Mouse (Mus musculus) heart, embryonic 13.5 days (tissue): ENCODE measurements around the gene Pakap. TPM values are rescaled to one million over a fixed set of nuclear protein-coding genes. Genes with fewer than 3 reads are reported as not detected.

Experiments
- ATAC-seq: fragments of 200-750 bp; cut with Nextera tagmentation; 2 replicates; pipeline ENCODE4 v1.8.0; 2017; ENCODE audit warnings: moderate TSS enrichment; ENCODE audit not compliant: insufficient number of reproducible peaks, low FRiP score, low TSS enrichment; ENCODE audit errors: extremely low read depth
- H3K27ac ChIP-seq: fragments of 300-500 bp; sonication (generic); replicated peaks from 2 replicates; pipeline ENCODE4 v1.5.1; 2015; ENCODE audit warnings: moderate library complexity, mild to moderate bottlenecking, inconsistent platforms
- H3K27me3 ChIP-seq: fragments of 300-500 bp; sonication (generic); replicated peaks from 2 replicates; pipeline ENCODE4 v1.6.1; 2015; ENCODE audit warnings: mild to moderate bottlenecking, inconsistent platforms
- H3K36me3 ChIP-seq: fragments of 300-500 bp; sonication (generic); 2 replicates; pipeline ENCODE4 v1.6.1; 2015; ENCODE audit warnings: mild to moderate bottlenecking, inconsistent platforms
- H3K4me1 ChIP-seq: fragments of 300-500 bp; sonication (generic); 2 replicates; pipeline ENCODE4 v1.6.1; 2015; ENCODE audit warnings: inconsistent platforms
- H3K4me2 ChIP-seq: fragments of 300-500 bp; sonication (generic); 2 replicates; pipeline ENCODE4 v1.6.1; 2015; ENCODE audit warnings: inconsistent platforms, mild to moderate bottlenecking, moderate library complexity
- H3K4me3 ChIP-seq: fragments of 300-500 bp; sonication (generic); 2 replicates; pipeline ENCODE4 v1.5.1; 2015; ENCODE audit warnings: moderate library complexity, mild to moderate bottlenecking, inconsistent platforms
- H3K9ac ChIP-seq: fragments of 300-500 bp; sonication (generic); 2 replicates; pipeline ENCODE4 v1.6.1; 2015; ENCODE audit warnings: inconsistent platforms, mild to moderate bottlenecking, moderate library complexity
- H3K9me3 ChIP-seq: fragments of 300-500 bp; sonication (generic); 2 replicates; pipeline ENCODE4 v1.6.1; 2016; ENCODE audit warnings: inconsistent platforms
- WGBS: fragments of 180-500 bp; shearing (Covaris S2); methylation state at CpG from one replicate; pipeline ENCODE4 v1.1.7; 2015; ENCODE audit warnings: mixed read lengths; 5-methylcytosine and 5-hydroxymethylcytosine counted together
- polyA plus RNA-seq: library from polyadenylated mRNA; unstranded; fragments of >200 nt; fragmentation: Nextera tagmentation; extraction: Ambion mirVana; gene quantifications from 2 replicates; pipeline ENCODE4 v1.2.1, GENCODE M21; 2015

Gene Pakap
- polyA plus RNA-seq, 1 experiment from 2014 or later = 49.3 TPM

- no peak for ATAC-seq
- Histone ChIP-seq H3K9ac (no peak overlapping the region), H3K27ac (no peak overlapping the region), H3K27me3 (no peaks in the 10 kb centered on the region), H3K4me2 (no peak overlapping the region), H3K4me3 (no peak overlapping the region), H3K36me3 (peaks cover 24% of the 10 kb centered on the region), H3K4me1 (peaks cover 42% of the 10 kb centered on the region), H3K9me3 (0 out of 2 replicates have a peak, but pooled peaks cover 3% of the 10 kb centered on the region)
- WGBS = 75% methylated on average over 4 of the region's 4 CpGs
These were observed 241.5 kb downstream of the Pakap start for GRCm38 (mm10) chr4:57809449-57809848.

GRCm38 (mm10) chr4:57812075-57812474, 244.1 kb downstream of the Pakap start:
- Histone ChIP-seq H3K27me3 (no peaks in the 10 kb centered on the region), H3K4me1 (peaks cover 35% of the 10 kb centered on the region), H3K27ac (peak overlapping the region; percentile 93), H3K9ac (no peak overlapping the region), H3K4me2 (no peak overlapping the region), H3K9me3 (0 out of 2 replicates have a peak, but pooled peaks cover 3% of the 10 kb centered on the region), H3K4me3 (no peak overlapping the region), H3K36me3 (peaks cover 24% of the 10 kb centered on the region)
- 63% methylated on average over 1 of the region's 1 CpGs for WGBS
- no peak for ATAC-seq

GRCm38 (mm10) chr4:57812916-57813575, 245.1 kb downstream of the Pakap start:
- Histone ChIP-seq H3K4me3 (no peak overlapping the region), H3K27me3 (no peaks in the 10 kb centered on the region), H3K9ac (peak overlapping the region; percentile 61), H3K36me3 (peaks cover 22% of the 10 kb centered on the region), H3K4me2 (peak overlapping the region; percentile 35), H3K4me1 (peaks cover 35% of the 10 kb centered on the region), H3K27ac (peak overlapping the region; percentile 93), H3K9me3 (no peaks in the 10 kb centered on the region)
- ATAC-seq = peak; percentile 64; the same call in 1 of the 2 replicates
- WGBS = 16% methylated on average over 7 of the region's 7 CpGs

GRCm38 (mm10) chr4:57813576-57813945, 245.6 kb downstream of the Pakap start:
- H3K4me2 ChIP-seq = peak overlapping the region; percentile 35

GRCm38 (mm10) chr4:57815355-57815754, 247.4 kb downstream of the Pakap start:
- Histone ChIP-seq H3K4me3 (no peak overlapping the region), H3K4me2 (no peak overlapping the region), H3K27ac (no peak overlapping the region), H3K27me3 (no peaks in the 10 kb centered on the region), H3K9me3 (no peaks in the 10 kb centered on the region), H3K36me3 (peaks cover 18% of the 10 kb centered on the region), H3K4me1 (peaks cover 28% of the 10 kb centered on the region), H3K9ac (no peak overlapping the region)
- no peak for ATAC-seq
- 81% methylated on average over 2 of the region's 2 CpGs for WGBS

More at GRCm38 (mm10) chr4:57813576-57813945, 245.6 kb downstream of the Pakap start:
- no peak; the same call in 1 of the 2 replicates for ATAC-seq
- H3K36me3 ChIP-seq = peaks cover 19% of the 10 kb centered on the region
- no peaks in the 10 kb centered on the region for H3K9me3 ChIP-seq
- H3K27me3 ChIP-seq = no peaks in the 10 kb centered on the region
- H3K9ac ChIP-seq = peak overlapping the region; percentile 61
- H3K27ac ChIP-seq = peak overlapping the region; percentile 93
- WGBS = 65% methylated on average over 4 of the region's 4 CpGs
- H3K4me1 ChIP-seq = peaks cover 35% of the 10 kb centered on the region
- no peak overlapping the region for H3K4me3 ChIP-seq

- no peak overlapping the region for H3K9ac ChIP-seq
- peaks cover 20% of the 10 kb centered on the region for H3K36me3 ChIP-seq
- 86% methylated on average over 8 of the region's 8 CpGs for WGBS
- peaks cover 36% of the 10 kb centered on the region for H3K4me1 ChIP-seq
- H3K9me3 ChIP-seq = no peaks in the 10 kb centered on the region
- no peak overlapping the region for H3K4me3 ChIP-seq
- ATAC-seq = no peak
- no peak overlapping the region for H3K27ac ChIP-seq
- no peaks in the 10 kb centered on the region for H3K27me3 ChIP-seq
- H3K4me2 ChIP-seq = no peak overlapping the region
These were observed 248.2 kb downstream of the Pakap start for GRCm38 (mm10) chr4:57816146-57816545.

- H3K27ac ChIP-seq = peak overlapping the region; percentile 62; the same call in 1 of the 2 replicates
- WGBS = 75% methylated on average over 24 of the region's 24 CpGs
These were observed 252.9 kb downstream of the Pakap start for GRCm38 (mm10) chr4:57820839-57821374.

GRCm38 (mm10) chr4:57821556-57822356, 253.8 kb downstream of the Pakap start:
- H3K9ac ChIP-seq = peak overlapping the region; percentile 64
- H3K27me3 ChIP-seq = no peaks in the 10 kb centered on the region
- no peak for ATAC-seq
- WGBS = 26% methylated on average over 11 of the region's 11 CpGs
- H3K4me2 ChIP-seq = peak overlapping the region; percentile 40
- H3K4me3 ChIP-seq = no peak overlapping the region
- peak overlapping the region; percentile 62 for H3K27ac ChIP-seq
- H3K9me3 ChIP-seq = no peaks in the 10 kb centered on the region
- peaks cover 55% of the 10 kb centered on the region for H3K4me1 ChIP-seq
- H3K36me3 ChIP-seq = peaks cover 22% of the 10 kb centered on the region

More at GRCm38 (mm10) chr4:57820839-57821374, 252.9 kb downstream of the Pakap start:
- no peak overlapping the region for H3K4me2 ChIP-seq
- ATAC-seq = no peak
- H3K27me3 ChIP-seq = no peaks in the 10 kb centered on the region
- H3K9me3 ChIP-seq = no peaks in the 10 kb centered on the region
- peaks cover 52% of the 10 kb centered on the region for H3K4me1 ChIP-seq
- H3K4me3 ChIP-seq = no peak overlapping the region
- peak overlapping the region; percentile 64; the same call in 1 of the 2 replicates for H3K9ac ChIP-seq
- peaks cover 19% of the 10 kb centered on the region for H3K36me3 ChIP-seq

GRCm38 (mm10) chr4:57822641-57823040, 254.7 kb downstream of the Pakap start:
- Histone ChIP-seq H3K4me1 (peaks cover 60% of the 10 kb centered on the region), H3K4me2 (no peak overlapping the region), H3K9ac (no peak overlapping the region), H3K27ac (no peak overlapping the region), H3K9me3 (no peaks in the 10 kb centered on the region), H3K4me3 (no peak overlapping the region), H3K27me3 (no peaks in the 10 kb centered on the region), H3K36me3 (peaks cover 17% of the 10 kb centered on the region)
- WGBS = 81% methylated on average over 5 of the region's 5 CpGs
- ATAC-seq = no peak

- Histone ChIP-seq H3K27me3 (no peaks in the 10 kb centered on the region), H3K27ac (peak overlapping the region; percentile 62), H3K4me3 (no peak overlapping the region), H3K9me3 (no peaks in the 10 kb centered on the region), H3K4me2 (no peak overlapping the region), H3K9ac (peak overlapping the region; percentile 50), H3K4me1 (peaks cover 81% of the 10 kb centered on the region), H3K36me3 (peaks cover 14% of the 10 kb centered on the region; the same call in 1 of the 2 replicates)
- 41% methylated on average over 8 of the region's 8 CpGs for WGBS
- ATAC-seq = no peak
These were observed 256.8 kb downstream of the Pakap start for GRCm38 (mm10) chr4:57824626-57825240.

- WGBS = 70% methylated on average over 7 of the region's 7 CpGs
- no peak overlapping the region for H3K4me2 ChIP-seq
- H3K9ac ChIP-seq = no peak overlapping the region
- no peak overlapping the region for H3K4me3 ChIP-seq
- H3K4me1 ChIP-seq = peaks cover 84% of the 10 kb centered on the region
- no peak for ATAC-seq
- H3K27me3 ChIP-seq = no peaks in the 10 kb centered on the region
- H3K27ac ChIP-seq = no peak overlapping the region
- H3K9me3 ChIP-seq = no peaks in the 10 kb centered on the region
- H3K36me3 ChIP-seq = peaks cover 10% of the 10 kb centered on the region; the same call in 1 of the 2 replicates
These were observed 258.3 kb downstream of the Pakap start for GRCm38 (mm10) chr4:57826272-57826671.
